Mouse (Mus musculus) liver, embryonic 11.5 days (tissue): ENCODE results near the gene Bfar. TPM values are rescaled to one million over a fixed set of nuclear protein-coding genes. Genes with fewer than 3 reads are reported as not detected.
"Not testable (repeated sequence)": the region's sequence is repeated elsewhere in the genome, so short reads cannot be mapped to it uniquely, and the experiment has no call there.

Experiments used
- ATAC-seq: fragments of 200-750 bp; cut with Nextera tagmentation; replicated peaks from 2 replicates; pipeline ENCODE4 v1.8.0; 2017; ENCODE audit warnings: moderate number of reproducible peaks, mild to moderate bottlenecking, moderate TSS enrichment, moderate library complexity; ENCODE audit not compliant: low FRiP score
- DNase-seq: peaks from one replicate; pipeline ENCODE4 v3.0.0-alpha.2; 2017; ENCODE audit warnings: low spot score
- H3K27ac ChIP-seq: fragments of 300-500 bp; sonication (generic); 2 replicates; pipeline ENCODE4 v1.5.1; 2014; ENCODE audit warnings: mild to moderate bottlenecking, low read depth, low read length, control low read depth
- H3K27me3 ChIP-seq: fragments of 300-500 bp; sonication (generic); replicated peaks from 2 replicates; pipeline ENCODE4 v1.6.1; 2014; ENCODE audit warnings: low read length, mixed read lengths; ENCODE audit not compliant: control insufficient read depth, insufficient read depth
- H3K36me3 ChIP-seq: fragments of 300-500 bp; sonication (generic); 2 replicates; pipeline ENCODE4 v1.6.1; 2014; ENCODE audit warnings: mild to moderate bottlenecking, low read length, moderate library complexity, mixed read lengths; ENCODE audit not compliant: control insufficient read depth, insufficient read depth
- H3K4me1 ChIP-seq: fragments of 300-500 bp; sonication (generic); replicated peaks from 2 replicates; pipeline ENCODE4 v1.6.1; 2014; ENCODE audit warnings: low read length, mixed read lengths; ENCODE audit not compliant: control insufficient read depth, insufficient read depth
- H3K4me2 ChIP-seq: fragments of 300-500 bp; sonication (generic); 2 replicates; pipeline ENCODE4 v1.6.1; 2014; ENCODE audit warnings: mild to moderate bottlenecking, control low read depth, moderate library complexity
- H3K4me3 ChIP-seq: fragments of 300-500 bp; sonication (generic); 2 replicates; pipeline ENCODE4 v1.5.1; 2014; ENCODE audit warnings: low read depth, low read length, control low read depth
- H3K9ac ChIP-seq: fragments of 300-500 bp; sonication (generic); 2 replicates; pipeline ENCODE4 v1.6.1; 2014; ENCODE audit warnings: low read depth, low read length, control low read depth
- H3K9me3 ChIP-seq: fragments of 300-500 bp; sonication (generic); 2 replicates; pipeline ENCODE4 v1.6.1; 2016; ENCODE audit warnings: low read length, inconsistent platforms, mixed read lengths; ENCODE audit not compliant: control insufficient read depth
- WGBS: fragments of 180-500 bp; shearing (Covaris S2); extraction: QIAGEN DNeasy Blood & Tissue Kit; methylation state at CpG from one replicate; pipeline ENCODE4 v1.1.7; 2014; 5-methylcytosine and 5-hydroxymethylcytosine counted together
- polyA plus RNA-seq: library from polyadenylated mRNA; unstranded; fragments of >200 nt; fragmentation: Nextera tagmentation; extraction: Ambion mirVana; gene quantifications from 2 replicates; pipeline ENCODE4 v1.2.1, GENCODE M21; 2014

The Bfar gene
- polyA plus RNA-seq, 1 experiment from 2014 or later, result 28.8 TPM

DNA sequence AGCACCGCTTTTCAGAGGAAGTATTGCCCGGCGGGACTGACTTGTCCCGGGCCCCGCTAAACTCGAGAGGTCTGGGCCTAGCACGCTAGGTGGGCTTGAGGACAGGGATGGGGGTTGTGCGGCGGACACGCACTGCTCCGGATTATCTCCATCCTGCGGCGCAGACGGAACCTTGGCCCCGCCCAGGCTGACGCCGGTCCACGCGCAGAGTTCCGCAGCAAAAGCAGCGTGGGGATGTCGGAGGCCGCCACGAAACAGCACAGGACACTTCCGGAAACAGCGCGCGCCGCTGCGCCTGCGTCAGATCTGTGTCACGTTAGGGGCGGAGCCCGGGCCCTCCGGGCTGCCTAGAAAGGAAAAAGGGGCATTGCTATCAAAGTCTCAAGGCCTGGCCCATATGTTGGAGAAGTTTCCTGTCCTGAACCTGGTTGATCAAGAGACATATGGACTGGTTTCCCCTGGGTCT, 3.7 kb upstream of the Bfar start, which contains the start of gene Parn:
Parn (minus strand) TSS at position 293 of the 466 bp plus-strand sequence.
- Histone ChIP-seq H3K4me1 (peaks cover 17% of the 10 kb centered on the region), H3K9ac (peak within 1 kb of the TSS; percentile 79), H3K36me3 (peaks cover 9% of the 10 kb centered on the region), H3K9me3 (no peaks in the 10 kb centered on the region), H3K4me2 (peak within 1 kb of the TSS; percentile 67), H3K27ac (peak within 1 kb of the TSS; percentile 71), H3K27me3 (no peaks in the 10 kb centered on the region), H3K4me3 (peak within 1 kb of the TSS; percentile 76)
- ATAC-seq, result peak; percentile 81
- WGBS, result under 1% methylated on average over 35 of the region's 35 CpGs
- peak; percentile 87 for DNase-seq

GRCm38 (mm10) chr16:13668402-13669108, 3.1 kb upstream of the Bfar start:
- ATAC-seq (no peak), DNase-seq (no peak)
- Histone ChIP-seq H3K27ac (peak overlapping the region; percentile 71), H3K9me3 (no peaks in the 10 kb centered on the region), H3K27me3 (no peaks in the 10 kb centered on the region), H3K4me2 (peak overlapping the region; percentile 67), H3K4me1 (peaks cover 23% of the 10 kb centered on the region), H3K4me3 (peak overlapping the region; percentile 76), H3K36me3 (peaks cover 6% of the 10 kb centered on the region), H3K9ac (peak overlapping the region; percentile 79)
- WGBS, result 65% methylated on average over 10 of the region's 10 CpGs

- no peaks in the 10 kb centered on the region for H3K27me3 ChIP-seq
- peaks cover 5% of the 10 kb centered on the region for H3K36me3 ChIP-seq
- H3K9ac ChIP-seq, result no peak overlapping the region
- DNase-seq, result no peak
- no peak overlapping the region; the same call in 1 of the 2 replicates for H3K4me2 ChIP-seq
- no peaks in the 10 kb centered on the region for H3K9me3 ChIP-seq
- peaks cover 23% of the 10 kb centered on the region for H3K4me1 ChIP-seq
- H3K27ac ChIP-seq, result no peak overlapping the region
- ATAC-seq, result no peak
- WGBS, result 100% methylated on average over 1 of the region's 1 CpGs
- no peak overlapping the region for H3K4me3 ChIP-seq
Measured at GRCm38 (mm10) chr16:13669282-13669681, 2.4 kb upstream of the Bfar start.

DNA sequence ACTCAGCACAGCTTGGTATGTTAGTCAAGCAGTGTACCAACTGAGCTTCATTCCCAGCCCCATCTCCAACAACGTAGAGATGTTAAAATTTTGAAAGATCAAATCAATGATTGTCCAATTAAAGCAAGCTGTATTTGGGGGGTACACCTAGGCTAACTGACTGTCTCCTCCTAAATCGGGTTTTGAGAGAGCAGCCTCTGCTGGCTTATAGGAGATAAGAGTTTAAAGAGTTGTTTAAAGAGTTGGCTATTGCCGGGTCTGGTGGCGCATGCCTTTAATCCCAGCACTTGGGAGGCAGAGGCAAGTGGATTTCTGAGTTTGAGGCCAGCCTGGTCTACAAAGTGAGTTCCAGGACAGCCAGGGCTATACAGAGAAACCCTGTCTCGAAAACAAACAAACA, 762 bp upstream of the Bfar start:
- H3K9me3 ChIP-seq, H3K27ac ChIP-seq, DNase-seq, H3K36me3 ChIP-seq, H3K9ac ChIP-seq, ATAC-seq, H3K27me3 ChIP-seq: not testable (repeated sequence)
- peak overlapping the region; percentile 63 for H3K4me2 ChIP-seq
- peak overlapping the region; percentile 94 for H3K4me3 ChIP-seq
- peaks cover 23% of the 10 kb centered on the region for H3K4me1 ChIP-seq
- 61% methylated on average over 5 of the region's 5 CpGs for WGBS

- H3K9me3 ChIP-seq, result no peaks in the 10 kb centered on the region
- ATAC-seq (peak; percentile 71), DNase-seq (peak; percentile 65)
- WGBS, result 1% methylated on average over 20 of the region's 20 CpGs
- peak overlapping the region; percentile 94 for H3K4me3 ChIP-seq
- H3K4me1 ChIP-seq, result peaks cover 16% of the 10 kb centered on the region
- H3K36me3 ChIP-seq, result peaks cover 3% of the 10 kb centered on the region; the same call in 1 of the 2 replicates
- peak overlapping the region; percentile 63 for H3K4me2 ChIP-seq
- peak overlapping the region; percentile 89 for H3K9ac ChIP-seq
- no peaks in the 10 kb centered on the region for H3K27me3 ChIP-seq
- peak overlapping the region; percentile 76 for H3K27ac ChIP-seq
Measured at GRCm38 (mm10) chr16:13672386-13672898, 784 bp downstream of the Bfar start.

DNA sequence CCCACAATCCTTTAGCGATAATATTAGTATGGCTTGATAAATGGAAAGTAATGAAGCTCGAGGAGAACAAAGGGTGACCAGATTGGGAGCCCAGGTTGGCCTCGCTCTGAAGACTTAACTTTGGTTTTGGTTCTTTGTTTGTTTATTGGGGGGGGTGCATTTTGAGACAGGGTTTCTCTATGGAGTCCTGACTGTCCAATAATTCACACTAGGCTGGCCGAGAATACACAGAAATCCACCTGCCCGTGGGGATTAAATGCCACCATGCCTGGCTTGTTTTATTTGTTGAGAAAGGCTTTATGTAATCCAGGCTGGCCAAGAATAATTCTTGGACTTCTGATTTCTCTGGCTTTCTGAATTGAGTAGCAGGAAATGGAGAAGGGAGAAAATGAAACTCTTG, 1.5 kb downstream of the Bfar start:
- 77% methylated on average over 5 of the region's 5 CpGs for WGBS

DNA sequence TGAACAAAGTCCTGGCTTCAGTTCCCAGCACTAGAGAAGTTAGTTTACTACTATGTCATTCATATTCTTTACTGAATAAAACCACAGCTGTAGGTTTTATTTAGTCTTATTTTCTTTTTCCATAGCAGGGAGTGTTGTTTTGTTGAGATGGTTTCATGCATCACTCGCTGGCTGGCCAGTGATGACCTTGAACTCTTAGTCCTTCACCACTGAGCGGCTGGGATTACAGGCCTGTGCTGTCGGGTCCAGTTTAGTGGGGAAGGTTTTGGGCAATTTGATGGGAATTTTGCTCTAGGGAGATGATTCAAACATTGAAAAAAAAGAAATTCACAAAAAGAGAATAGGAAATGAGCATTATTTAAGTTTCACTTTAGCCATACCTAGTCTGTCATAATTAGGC, 2.9 kb downstream of the Bfar start:
- no peak overlapping the region for H3K27ac ChIP-seq
- 88% methylated on average over 3 of the region's 3 CpGs for WGBS

More for the DNA sequence above, 1.5 kb downstream of the Bfar start:
- no peaks in the 10 kb centered on the region for H3K9me3 ChIP-seq
- H3K27me3 ChIP-seq, result no peaks in the 10 kb centered on the region
- H3K36me3 ChIP-seq, result peaks cover 7% of the 10 kb centered on the region; the same call in 1 of the 2 replicates
- no peak overlapping the region for H3K9ac ChIP-seq
- no peak for ATAC-seq
- peaks cover 16% of the 10 kb centered on the region for H3K4me1 ChIP-seq
- H3K4me2 ChIP-seq, result peak overlapping the region; percentile 63
- no peak overlapping the region for H3K27ac ChIP-seq
- peak overlapping the region; percentile 94 for H3K4me3 ChIP-seq
- DNase-seq, result no peak

GRCm38 (mm10) chr16:13678601-13679319, 7.1 kb downstream of the Bfar start:
- ATAC-seq (no peak), DNase-seq (no peak)
- Histone ChIP-seq H3K36me3 (peaks cover 7% of the 10 kb centered on the region; the same call in 1 of the 2 replicates), H3K27me3 (no peaks in the 10 kb centered on the region), H3K4me2 (no peak overlapping the region), H3K4me1 (no peaks in the 10 kb centered on the region), H3K27ac (no peak overlapping the region), H3K9ac (no peak overlapping the region), H3K9me3 (no peaks in the 10 kb centered on the region), H3K4me3 (no peak overlapping the region)
- WGBS, result 89% methylated on average over 3 of the region's 3 CpGs

More for the DNA sequence above, 2.9 kb downstream of the Bfar start:
- ATAC-seq, result no peak
- peaks cover 7% of the 10 kb centered on the region for H3K4me1 ChIP-seq
- no peak overlapping the region for H3K9ac ChIP-seq
- no peaks in the 10 kb centered on the region for H3K9me3 ChIP-seq
- no peak overlapping the region for H3K4me2 ChIP-seq
- no peak overlapping the region for H3K4me3 ChIP-seq
- H3K36me3 ChIP-seq, result peaks cover 7% of the 10 kb centered on the region; the same call in 1 of the 2 replicates
- DNase-seq, result no peak
- no peaks in the 10 kb centered on the region for H3K27me3 ChIP-seq
